ENCODE assay signal across 8 mouse cellular contexts in genomic region chr9:98538017-98538712, GRCm38 (mm10). TPM values are rescaled to one million over a fixed set of nuclear protein-coding genes. Genes with fewer than 3 reads are reported as not detected.
A peak's percentile ranks its signal among the peaks of the same experiment; 100 is the strongest.
DNase-seq lines count a peak whose midpoint lies in the region; ATAC-seq and TF ChIP-seq lines count a peak whose summit lies in the region.

No protein-coding gene starts in this region.

- H3K27me3 ChIP-seq in kidney, embryonic 14.5 days (ENCODE audit: control insufficient read depth, insufficient read depth, low read length): no peaks in the 10 kb centered on the region
- no peaks in the 10 kb centered on the region for H3K27me3 ChIP-seq in forebrain, postnatal 0 days (ENCODE audit: insufficient read depth, low read length)
- H3K27me3 ChIP-seq in midbrain, embryonic 15.5 days (replicated peaks): no peaks in the 10 kb centered on the region

- peak; percentile 85; the same call in 1 of the 2 replicates for ATAC-seq in kidney, embryonic 14.5 days (ENCODE audit: low FRiP score, low TSS enrichment)
- ATAC-seq in forebrain, postnatal 0 days: peak; percentile 41
- ATAC-seq in midbrain, embryonic 15.5 days (replicated peaks): peak; percentile 74

- no peaks in the 10 kb centered on the region; the same call in 1 of the 2 replicates for H3K4me1 ChIP-seq in kidney, embryonic 14.5 days (ENCODE audit: control insufficient read depth, insufficient read depth, low read length)
- 0 out of 2 replicates have a peak, but pooled peaks cover 3% of the 10 kb centered on the region for H3K4me1 ChIP-seq in forebrain, postnatal 0 days (ENCODE audit: insufficient read depth)
- H3K4me1 ChIP-seq in midbrain, embryonic 15.5 days: peaks cover 8% of the 10 kb centered on the region; the same call in 1 of the 2 replicates

- no peaks in the 10 kb centered on the region for H3K9me3 ChIP-seq in kidney, embryonic 14.5 days (ENCODE audit: control insufficient read depth, low read length)
- no peaks in the 10 kb centered on the region for H3K9me3 ChIP-seq in forebrain, postnatal 0 days (ENCODE audit: low read length)
- no peaks in the 10 kb centered on the region for H3K9me3 ChIP-seq in midbrain, embryonic 15.5 days

- peak overlapping the region; percentile 14; the same call in 1 of the 2 replicates for H3K4me3 ChIP-seq in kidney, embryonic 14.5 days (ENCODE audit: low read length)
- no peak overlapping the region for H3K4me3 ChIP-seq in forebrain, postnatal 0 days (ENCODE audit: low read depth, low read length)
- no peak overlapping the region for H3K4me3 ChIP-seq in midbrain, embryonic 15.5 days

- no peak for TF ChIP-seq CTCF in forebrain, postnatal 0 days (IDR thresholded peaks at IDR 0.05; ENCODE audit: low read depth)

- peak overlapping the region; percentile 17 for H3K4me2 ChIP-seq in kidney, embryonic 14.5 days (replicated peaks; ENCODE audit: low read depth, low read length)
- peak overlapping the region; percentile 26 for H3K4me2 ChIP-seq in forebrain, postnatal 0 days (ENCODE audit: low read depth)
- peak overlapping the region; percentile 38 for H3K4me2 ChIP-seq in midbrain, embryonic 15.5 days

- H3K36me3 ChIP-seq in kidney, embryonic 14.5 days (ENCODE audit: control insufficient read depth, insufficient read depth, low read length): no peaks in the 10 kb centered on the region
- H3K36me3 ChIP-seq in forebrain, postnatal 0 days (ENCODE audit: insufficient read depth): no peaks in the 10 kb centered on the region
- no peaks in the 10 kb centered on the region for H3K36me3 ChIP-seq in midbrain, embryonic 15.5 days (replicated peaks)

- H3K27ac ChIP-seq in kidney, embryonic 14.5 days (ENCODE audit: low read depth, low read length): no peak overlapping the region
- H3K27ac ChIP-seq in forebrain, postnatal 0 days (ENCODE audit: low read depth, low read length): no peak overlapping the region
- no peak overlapping the region for H3K27ac ChIP-seq in midbrain, embryonic 15.5 days

- 0 out of 2 replicates have a peak overlapping the region, but pooled peaks have one; percentile 13 for H3K9ac ChIP-seq in kidney, embryonic 14.5 days (ENCODE audit: low read depth, low read length)
- no peak overlapping the region for H3K9ac ChIP-seq in forebrain, postnatal 0 days
- no peak overlapping the region for H3K9ac ChIP-seq in midbrain, embryonic 15.5 days

- 20% methylated on average over 13 of the region's 13 CpGs for WGBS in kidney, embryonic 14.5 days
- 51% methylated on average over 13 of the region's 13 CpGs for WGBS in forebrain, postnatal 0 days
- 49% methylated on average over 13 of the region's 13 CpGs for WGBS in midbrain, embryonic 15.5 days

- no peak for DNase-seq in kidney, adult 9 months
- DNase-seq in R1 (ENCODE audit: low read depth, low spot score): peak; percentile 10
- DNase-seq in forebrain, postnatal 0 days: peak; percentile 11
- DNase-seq in thymus, postnatal 0 days (ENCODE audit: low spot score): no peak
- DNase-seq in cerebellum, postnatal 4 days (ENCODE audit: low spot score in 2 of 2): no peak
- DNase-seq in layer of hippocampus, postnatal 25 days (ENCODE audit: extremely low spot score in 1 of 2, low spot score in 1 of 2): no peak

RNA-seq across cellular contexts. Expression of gene Copb2, which starts 25.4 kb away (rescaled TPM):
- polyA plus RNA-seq in kidney, embryonic 14.5 days (2014; fragmentation: Nextera tagmentation; extraction: Ambion mirVana): 95.6 and 183 TPM in 2 replicates
- 96.3 and 116 TPM in 2 replicates for total RNA-seq in forebrain, postnatal 0 days (2014; rRNA removed)
- 109 TPM in 2 replicates for polyA plus RNA-seq in forebrain, postnatal 0 days (2015; fragmentation: Nextera tagmentation; extraction: Ambion mirVana)
- 123 and 125 TPM in 2 replicates for polyA plus RNA-seq in midbrain, embryonic 15.5 days (2015; fragmentation: Nextera tagmentation; extraction: Ambion mirVana)
- 103 and 110 TPM in 2 replicates for polyA plus RNA-seq in thymus, postnatal 0 days (2015; fragmentation: Nextera tagmentation; extraction: Ambion mirVana)
- total RNA-seq in layer of hippocampus, postnatal 25 days (2021): 10 to 100 TPM; 84.9 to 91.3 TPM

RNA-seq across cellular contexts. Expression of gene Rbp2, which starts 52.2 kb away (rescaled TPM):
- polyA plus RNA-seq in kidney, embryonic 14.5 days (2014; fragmentation: Nextera tagmentation; extraction: Ambion mirVana): 0.51 and 0.68 TPM in 2 replicates
- 0.76 TPM in 1 of 2 replicates, not detected in the other for total RNA-seq in forebrain, postnatal 0 days (2014; rRNA removed)
- polyA plus RNA-seq in forebrain, postnatal 0 days (2015; fragmentation: Nextera tagmentation; extraction: Ambion mirVana): 0.48 and 0.67 TPM in 2 replicates
- polyA plus RNA-seq in midbrain, embryonic 15.5 days (2015; fragmentation: Nextera tagmentation; extraction: Ambion mirVana): 0.89 TPM in 1 of 2 replicates, not detected in the other
- polyA plus RNA-seq in thymus, postnatal 0 days (2015; fragmentation: Nextera tagmentation; extraction: Ambion mirVana): 0.17 and 1.7 TPM in 2 replicates
- total RNA-seq in layer of hippocampus, postnatal 25 days (2021): not detected

Comparison
In these comparisons a context has a peak if more than half of its experiments do, and no peak if none do; other contexts are left out.
1. DNase-seq: peak in R1 (single experiment) and forebrain, postnatal 0 days (single experiment); none in kidney, adult 9 months (single experiment), thymus, postnatal 0 days (single experiment), cerebellum, postnatal 4 days (0 of 2) and layer of hippocampus, postnatal 25 days (0 of 2).
2. Peak in every context shown above with its lines, with median percentiles within 50 percentile points of each other: ATAC-seq and H3K4me2 ChIP-seq.